Mouse (Mus musculus) urinary bladder, adult 18-20 months (tissue): ENCODE measurements around the gene H2afj.
"Not testable (repeated sequence)": the region's sequence is repeated elsewhere in the genome, so short reads cannot be mapped to it uniquely, and the experiment has no call there.

ENCODE experiments used
- DNase-seq, 2 experiments: peaks; one replicate each; pipeline ENCODE4 v3.0.0; 2022; ENCODE audit warnings: low spot score in 2 of 2, mixed read lengths in 2 of 2

H2afj gene

DNA sequence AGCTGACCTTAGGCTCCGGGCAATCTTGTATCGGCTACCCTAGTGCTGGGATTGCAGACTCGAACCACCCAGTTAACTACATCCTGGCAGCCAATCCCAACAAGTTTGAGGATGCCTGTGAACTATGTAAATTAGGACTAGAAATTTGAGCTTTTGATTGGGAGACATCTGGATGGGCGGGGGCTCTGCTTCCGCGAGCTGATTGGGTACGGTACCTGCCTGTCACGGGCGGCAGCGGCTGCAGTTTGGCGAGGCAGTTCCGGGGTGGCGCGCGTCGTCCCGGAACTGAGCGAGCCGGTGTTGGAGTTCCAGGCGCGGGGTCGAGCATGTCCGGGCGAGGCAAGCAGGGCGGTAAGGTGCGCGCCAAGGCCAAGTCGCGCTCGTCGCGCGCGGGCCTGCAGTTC lies at the start of gene H2afj:
TSS of gene H2afj (plus strand) at position 231 of the 404 bp plus-strand sequence.
- peak; percentile 97 to 99 for DNase-seq

GRCm38 (mm10) chr6:136763912-136764311 lies 44.1 kb upstream of the H2afj start:
- no peak for DNase-seq

- DNase-seq = no peak
Measured at GRCm38 (mm10) chr6:136769143-136769542, 38.9 kb upstream of the H2afj start.

DNA sequence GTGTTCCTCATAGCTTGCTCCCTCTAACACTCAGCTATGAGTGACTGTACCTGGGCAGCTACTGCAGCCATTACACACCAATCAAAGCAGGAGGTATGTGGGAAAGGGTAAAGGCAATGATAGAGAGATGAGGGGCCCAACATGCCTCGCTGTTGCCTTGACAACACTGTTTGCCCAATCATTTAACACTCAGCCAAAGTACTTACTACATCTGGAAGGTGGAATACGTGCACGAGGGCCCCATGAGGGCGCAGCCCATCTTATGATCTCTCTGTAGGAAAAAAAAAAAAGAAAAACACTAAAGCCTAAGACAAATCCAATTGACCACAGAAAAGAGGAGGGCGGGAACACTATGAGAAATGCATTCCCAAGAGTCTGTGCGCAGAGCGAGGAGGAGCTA lies 38.2 kb upstream of the H2afj start:
- DNase-seq = no peak

DNA sequence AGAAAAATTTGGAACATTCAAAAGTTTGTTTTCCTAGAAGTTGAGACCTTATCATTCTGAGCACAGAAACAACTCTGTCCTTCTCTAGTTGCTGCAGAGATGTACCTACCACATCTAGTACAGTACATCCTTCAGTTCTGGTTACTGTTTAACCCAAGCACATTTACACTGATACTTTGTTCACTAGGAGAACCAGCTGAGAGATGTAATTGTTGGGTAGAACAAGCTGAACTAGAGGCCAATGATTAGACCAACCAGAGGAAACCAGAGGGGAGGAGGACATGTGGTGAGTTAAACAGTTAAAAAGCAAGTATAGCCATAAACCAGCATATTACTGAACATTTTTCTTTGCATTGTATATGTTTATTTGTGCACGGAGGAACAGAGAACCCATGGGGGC lies 31.7 kb upstream of the H2afj start:
- DNase-seq = no peak

DNA sequence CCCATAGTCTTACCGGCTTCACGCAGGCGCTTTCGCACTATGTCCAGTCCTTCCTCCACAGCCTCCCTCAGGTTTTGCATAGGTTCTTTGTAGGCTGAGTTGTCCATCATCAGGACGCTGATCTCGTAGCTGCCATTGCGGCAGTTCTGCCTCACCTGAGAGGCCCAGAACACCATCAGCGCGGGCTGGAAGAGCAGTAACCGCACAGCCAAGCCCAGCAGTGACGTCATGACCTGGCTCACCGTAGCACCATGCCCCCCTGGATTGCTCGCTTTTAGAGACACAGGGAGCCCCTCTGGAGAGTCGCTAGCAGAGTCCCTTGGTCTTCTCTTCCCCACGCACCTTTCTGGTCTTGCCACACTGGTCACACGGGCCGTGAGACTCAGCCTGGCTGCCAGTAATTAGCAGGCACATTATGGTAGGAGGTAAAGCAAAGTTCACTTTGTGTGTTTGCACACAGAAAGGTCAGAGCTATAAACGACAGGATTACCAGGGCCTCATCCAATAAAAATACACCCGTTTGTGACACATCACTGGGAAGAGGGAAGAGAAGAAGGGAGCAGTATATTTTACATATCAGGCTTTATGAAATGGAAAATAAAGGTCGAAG lies 26.6 kb upstream of the H2afj start, which contains the start of gene Gucy2c:
TSS of gene Gucy2c (minus strand) at position 389 of the 610 bp plus-strand sequence.
- DNase-seq = no peak

DNA sequence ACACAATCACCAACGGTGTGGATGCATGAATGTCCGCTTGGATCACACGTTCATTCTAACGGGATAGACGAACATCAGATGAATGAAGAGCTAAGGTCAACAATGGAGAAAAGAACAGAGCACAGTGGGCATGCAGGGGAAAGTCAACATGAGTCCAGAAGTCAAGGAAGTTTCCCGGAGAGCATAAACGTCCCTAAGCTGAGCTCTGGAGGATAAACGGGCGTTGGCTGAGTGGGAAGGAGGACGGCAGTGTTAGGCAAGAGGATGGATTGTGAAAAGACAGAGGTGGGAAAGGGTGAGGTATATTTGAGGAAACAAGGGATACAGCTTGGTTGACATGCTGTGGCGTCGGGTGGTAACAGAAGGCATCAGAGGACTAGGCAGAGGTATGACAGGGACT lies 25.9 kb upstream of the H2afj start:
- no peak for DNase-seq

DNA sequence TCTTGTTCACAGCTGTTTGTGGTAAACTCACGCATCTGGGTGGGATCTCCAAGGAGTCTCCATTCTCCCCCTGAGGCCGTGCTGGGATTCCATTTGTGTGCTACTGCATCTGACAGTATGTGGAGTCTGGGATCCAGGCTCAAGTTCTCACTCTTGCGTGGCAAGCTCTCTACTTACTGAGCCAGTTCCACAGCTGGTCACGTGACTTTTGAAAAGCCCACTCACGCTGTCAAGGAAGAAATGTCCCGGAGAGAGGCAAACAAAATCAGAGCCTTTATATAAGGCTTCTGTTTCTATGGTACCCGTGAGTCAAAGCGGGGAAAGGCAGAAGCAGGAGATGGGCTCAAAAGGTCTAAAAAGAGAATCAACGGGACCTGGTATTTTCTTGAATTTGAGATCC lies 25.3 kb upstream of the H2afj start:
- DNase-seq = no peak

GRCm38 (mm10) chr6:136789391-136789971 lies 18.6 kb upstream of the H2afj start:
- peak in 1 of 2 experiments; percentile 52 for DNase-seq

DNA sequence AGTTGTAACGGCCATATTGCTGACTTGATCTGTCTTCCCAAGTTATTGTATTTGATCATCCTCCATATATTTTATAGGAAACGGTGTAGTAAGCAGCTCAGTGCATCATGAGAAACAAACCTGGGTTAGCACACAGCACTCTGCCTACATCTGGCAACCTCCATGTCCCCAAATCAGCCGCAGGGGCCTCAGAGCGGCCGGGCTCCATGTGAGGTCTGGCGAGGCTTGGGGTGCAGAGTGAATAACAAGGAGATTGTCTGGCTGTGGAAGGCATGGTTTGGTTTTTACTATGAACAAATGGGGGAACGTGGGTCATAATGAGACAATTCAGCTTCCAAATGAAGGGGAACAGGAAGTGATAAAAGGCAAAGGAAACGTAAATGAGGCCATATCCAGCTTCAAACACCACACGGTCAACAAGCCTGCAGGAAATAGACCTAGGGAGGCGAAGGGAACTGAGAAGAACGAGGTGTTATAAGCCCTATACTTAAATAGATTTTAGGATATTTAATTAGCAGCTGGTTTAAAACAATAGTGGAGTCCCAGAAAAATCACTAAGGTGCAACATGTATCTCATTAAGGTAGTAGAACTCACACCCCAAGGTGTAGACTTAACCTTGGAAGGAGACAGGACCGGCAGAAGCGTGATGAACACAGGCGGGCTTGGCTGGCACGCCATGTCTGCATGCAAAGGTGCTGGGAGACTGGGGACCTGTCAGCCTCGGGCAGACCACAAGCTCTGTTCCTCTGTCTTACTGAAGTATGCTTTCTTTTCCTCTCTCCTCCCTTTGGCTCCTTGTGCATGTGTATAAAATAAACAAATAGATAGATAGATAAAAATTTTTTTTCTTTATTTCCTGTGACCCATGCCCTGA lies 14.9 kb upstream of the H2afj start:
- no peak for DNase-seq

DNA sequence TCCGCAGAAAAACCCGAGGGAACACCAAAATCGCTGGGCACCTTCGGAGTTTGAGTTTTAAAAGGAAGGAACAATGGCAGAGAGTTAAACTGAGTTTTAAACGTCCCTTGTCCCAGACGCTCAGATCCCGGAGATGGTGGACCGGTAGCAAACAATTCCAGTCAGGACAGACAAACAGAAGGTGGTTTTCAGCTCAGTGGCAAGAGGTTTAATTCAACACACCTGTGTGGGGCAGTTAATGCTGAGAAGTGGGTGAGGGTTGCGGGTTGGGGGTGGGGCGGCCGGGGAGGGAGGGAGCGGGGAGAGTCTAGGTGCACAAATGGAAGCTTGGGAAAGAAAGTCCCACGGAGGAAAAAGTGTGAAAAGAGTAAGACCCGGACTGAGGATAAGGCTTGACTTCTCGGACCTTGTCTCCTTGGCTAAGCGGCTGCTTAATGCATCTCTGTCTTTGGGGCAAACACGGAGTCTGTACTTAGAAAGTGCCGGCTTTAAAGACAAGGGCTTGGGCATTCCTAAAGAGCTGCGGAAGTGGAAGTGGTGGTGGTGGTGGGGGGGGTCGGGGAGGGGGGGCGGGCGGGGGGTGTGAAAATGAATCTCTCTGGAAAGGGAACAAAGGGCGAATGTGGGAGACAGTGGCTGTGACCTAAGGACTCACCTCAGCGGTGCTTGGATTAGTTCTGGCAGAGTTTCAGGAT lies 14.1 kb upstream of the H2afj start:
- DNase-seq = no peak

DNA sequence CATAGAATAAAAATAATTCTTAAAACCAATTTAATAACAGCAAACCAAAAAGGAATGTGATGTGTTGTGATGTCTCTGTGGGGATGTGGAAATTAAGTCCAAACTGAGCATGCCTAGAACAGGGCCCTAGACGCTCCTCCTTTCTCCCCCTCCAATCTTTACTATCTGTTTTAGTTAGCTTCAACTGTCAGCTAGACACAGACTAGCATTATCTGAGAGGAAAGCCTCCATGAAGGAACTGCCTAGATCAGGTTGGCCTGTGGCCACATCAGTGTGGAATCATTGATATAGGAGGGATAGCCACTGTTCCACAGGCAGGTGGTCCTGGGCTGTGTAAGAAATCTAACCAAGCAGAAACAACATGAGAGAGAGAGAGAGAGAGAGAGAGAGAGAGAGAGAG lies 12.9 kb upstream of the H2afj start:
- DNase-seq = no peak

DNA sequence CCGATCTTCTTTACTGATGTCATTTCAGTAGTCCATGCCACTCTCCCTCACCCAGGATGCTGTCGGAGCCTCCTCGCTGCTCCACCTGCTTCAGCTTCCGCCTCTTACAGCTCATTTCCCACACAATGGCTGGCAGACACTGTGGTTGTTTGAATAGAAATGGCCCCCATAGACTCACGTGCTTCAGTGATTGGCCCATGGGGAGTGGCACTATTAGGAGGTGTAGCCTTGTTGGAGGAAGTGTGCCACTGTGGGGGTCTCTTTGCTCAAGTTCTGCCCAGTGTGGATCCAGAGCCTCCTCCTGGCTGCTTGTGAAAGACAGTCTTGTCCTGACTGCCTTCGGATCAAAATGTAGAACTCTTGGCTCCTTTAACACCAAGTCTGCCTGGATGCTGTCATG lies 12.2 kb upstream of the H2afj start:
- DNase-seq = no peak

DNA sequence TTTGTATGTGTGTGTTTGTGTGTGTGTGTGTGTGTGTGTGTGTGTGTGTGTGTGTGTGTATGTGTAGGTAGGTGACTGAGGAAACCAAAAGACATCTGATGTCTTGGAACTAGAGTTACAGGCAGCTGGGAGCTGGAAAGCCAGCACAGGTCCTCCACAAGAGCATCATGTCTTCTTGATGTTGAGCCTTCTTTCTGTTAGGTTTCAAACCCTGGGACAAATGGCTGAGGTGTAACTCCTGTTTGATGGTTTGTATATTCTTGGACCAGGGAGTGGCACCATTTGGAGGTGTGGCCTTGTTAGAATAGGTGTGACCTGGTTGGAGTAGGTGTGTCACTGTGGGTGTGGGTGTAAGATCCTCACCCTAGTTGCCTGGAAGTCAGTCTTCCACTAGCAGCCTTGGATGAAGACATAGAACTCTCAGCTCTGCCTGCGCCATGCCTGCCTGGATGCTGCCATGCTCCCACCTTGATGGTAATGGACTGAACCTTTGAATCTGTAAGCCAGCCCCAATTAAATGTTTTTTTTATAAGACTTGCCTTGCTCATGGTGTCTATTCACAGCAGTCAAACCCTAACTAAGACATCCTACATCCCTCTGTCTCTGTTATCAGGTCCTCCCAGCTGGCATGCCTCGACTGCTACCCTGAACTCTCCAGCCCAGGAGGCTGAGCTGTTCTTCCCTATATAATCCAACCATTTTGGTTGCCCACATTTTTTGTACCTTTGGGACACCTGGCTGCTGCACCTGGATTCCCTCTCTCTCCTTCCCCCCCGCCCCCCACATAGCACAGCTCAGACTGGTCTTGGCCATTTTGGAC lies 10.0 kb upstream of the H2afj start:
- DNase-seq = not testable (repeated sequence)

- no peak for DNase-seq
Measured at GRCm38 (mm10) chr6:136800710-136801109, 7.3 kb upstream of the H2afj start.

DNA sequence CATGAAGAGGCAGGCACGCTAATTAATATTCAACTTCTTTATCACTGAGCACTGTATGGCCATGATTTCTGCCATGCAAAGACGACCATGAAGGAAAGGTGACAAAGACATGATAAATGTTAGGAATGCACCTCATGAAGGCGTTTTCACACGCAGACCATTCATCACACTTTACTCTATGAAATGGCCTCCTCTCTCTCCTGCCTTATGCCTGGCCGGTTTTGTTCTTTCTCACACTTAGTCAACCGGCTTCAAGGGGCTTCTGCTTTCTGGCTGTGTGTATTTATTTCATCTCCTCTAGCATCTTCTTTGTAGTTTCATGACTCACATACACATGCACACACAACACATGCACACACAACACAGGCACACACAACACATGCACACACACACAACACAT lies 6.8 kb upstream of the H2afj start:
- DNase-seq = no peak

GRCm38 (mm10) chr6:136803093-136803738 lies 4.8 kb upstream of the H2afj start:
- DNase-seq = no peak

GRCm38 (mm10) chr6:136803739-136804633 lies 4.1 kb upstream of the H2afj start, which contains the start of gene Hist4h4:
Gene Hist4h4 (minus strand): TSS chr6:136804415.
- peak; percentile 95 to 99 for DNase-seq

DNA sequence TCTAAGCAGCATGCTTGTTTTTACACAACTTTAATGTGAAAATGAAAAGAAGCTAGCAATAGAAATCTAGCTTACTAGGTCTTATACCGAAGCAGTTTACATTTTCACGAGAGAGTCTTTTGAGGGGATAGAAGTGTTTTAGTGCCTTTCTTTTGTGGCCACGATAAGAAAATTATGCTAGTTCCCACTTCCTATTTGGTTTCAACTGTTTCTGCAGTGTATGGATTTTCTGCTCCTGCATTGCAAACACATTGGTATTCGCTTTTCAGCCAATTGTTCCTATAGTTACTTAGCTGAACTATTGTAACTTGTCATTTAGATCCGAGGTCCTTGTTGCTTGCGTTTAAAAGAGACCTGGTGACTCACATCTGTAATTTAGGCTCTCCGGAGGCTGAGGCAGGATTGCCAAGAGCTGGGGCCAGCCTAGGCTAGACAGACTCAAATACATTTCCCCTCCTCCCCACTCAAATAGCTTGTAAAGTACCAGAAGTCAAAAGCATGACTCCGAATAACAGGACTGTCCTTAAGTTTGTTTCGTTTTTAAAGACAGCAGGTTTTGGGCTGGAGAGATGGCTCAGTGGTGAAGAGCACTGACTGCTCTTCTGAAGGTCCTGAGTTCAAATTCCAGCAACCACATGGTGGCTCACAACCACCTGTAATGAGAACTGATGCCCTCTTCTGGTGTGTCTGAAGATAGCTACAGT lies 3.2 kb upstream of the H2afj start:
- no peak for DNase-seq
